Mouse (Mus musculus) embryonic facial prominence, embryonic 15.5 days (tissue): ENCODE results near the gene Gpank1. TPM values are rescaled to one million over a fixed set of nuclear protein-coding genes. Genes with fewer than 3 reads are reported as not detected.

ENCODE experiments used
- ATAC-seq: fragments of 200-750 bp; cut with Nextera tagmentation; 2 replicates; pipeline ENCODE4 v1.8.0; 2017; ENCODE audit warnings: low read depth, moderate TSS enrichment; ENCODE audit not compliant: insufficient number of reproducible peaks, low FRiP score, low TSS enrichment
- H3K27ac ChIP-seq: fragments of 300-500 bp; sonication (generic); replicated peaks from 2 replicates; pipeline ENCODE4 v1.5.1; 2015; ENCODE audit warnings: mild to moderate bottlenecking, inconsistent platforms
- H3K27me3 ChIP-seq: fragments of 300-500 bp; sonication (generic); 2 replicates; pipeline ENCODE4 v1.6.1; 2015; ENCODE audit warnings: inconsistent platforms
- H3K36me3 ChIP-seq: fragments of 300-500 bp; sonication (generic); 2 replicates; pipeline ENCODE4 v1.6.1; 2015; ENCODE audit warnings: mild to moderate bottlenecking, inconsistent platforms
- H3K4me1 ChIP-seq: fragments of 300-500 bp; sonication (generic); 2 replicates; pipeline ENCODE4 v1.6.1; 2015; ENCODE audit warnings: inconsistent platforms
- H3K4me2 ChIP-seq: fragments of 300-500 bp; sonication (generic); replicated peaks from 2 replicates; pipeline ENCODE4 v1.6.1; 2015; ENCODE audit warnings: mild to moderate bottlenecking, inconsistent platforms
- H3K4me3 ChIP-seq: fragments of 300-500 bp; sonication (generic); replicated peaks from 2 replicates; pipeline ENCODE4 v1.5.1; 2015; ENCODE audit warnings: mild to moderate bottlenecking, inconsistent platforms
- H3K9ac ChIP-seq: fragments of 300-500 bp; sonication (generic); 2 replicates; pipeline ENCODE4 v1.6.1; 2015; ENCODE audit warnings: inconsistent platforms
- H3K9me3 ChIP-seq: fragments of 300-500 bp; sonication (generic); replicated peaks from 2 replicates; pipeline ENCODE4 v1.6.1; 2016; ENCODE audit warnings: inconsistent platforms
- WGBS: fragments of 180-500 bp; shearing (Covaris S2); methylation state at CpG from one replicate; pipeline ENCODE4 v1.1.7; 2015; 5-methylcytosine and 5-hydroxymethylcytosine counted together
- polyA plus RNA-seq: library from polyadenylated mRNA; unstranded; fragments of >200 nt; fragmentation: Nextera tagmentation; extraction: Ambion mirVana; gene quantifications from 2 replicates; pipeline ENCODE4 v1.2.1, GENCODE M21; 2015

Gpank1 gene
- 19.5 and 20.1 TPM in 2 replicates for polyA plus RNA-seq

GRCm38 (mm10) chr17:35121143-35121799 is at the start of gene Gpank1:
Gpank1 (plus strand) TSS chr17:35121455.
- H3K27ac ChIP-seq: peak within 1 kb of the TSS; percentile 84
- peaks cover 34% of the 10 kb centered on the region for H3K36me3 ChIP-seq
- H3K9me3 ChIP-seq: no peaks in the 10 kb centered on the region
- peak; percentile 94 for ATAC-seq
- H3K9ac ChIP-seq: peak within 1 kb of the TSS; percentile 95
- no peaks in the 10 kb centered on the region for H3K27me3 ChIP-seq
- H3K4me1 ChIP-seq: peaks cover 32% of the 10 kb centered on the region
- WGBS: under 1% methylated on average over 50 of the region's 50 CpGs
- peak within 1 kb of the TSS; percentile 89 for H3K4me2 ChIP-seq
- H3K4me3 ChIP-seq: peak within 1 kb of the TSS; percentile 96

- WGBS: 43% methylated on average over 17 of the region's 17 CpGs
- Histone ChIP-seq H3K9me3 (no peaks in the 10 kb centered on the region), H3K4me1 (peaks cover 34% of the 10 kb centered on the region), H3K36me3 (no peaks in the 10 kb centered on the region), H3K27me3 (no peaks in the 10 kb centered on the region), H3K27ac (no peak overlapping the region), H3K4me3 (no peak overlapping the region), H3K4me2 (no peak overlapping the region), H3K9ac (no peak overlapping the region)
- no peak for ATAC-seq
Observed at GRCm38 (mm10) chr17:35074097-35074496, 47.2 kb upstream of the Gpank1 start.

GRCm38 (mm10) chr17:35076507-35077176 is 44.6 kb upstream of the Gpank1 start, which contains the start of gene Ly6g6e:
Ly6g6e (plus strand) TSS chr17:35076902.
- peak; percentile 47; the same call in 1 of the 2 replicates for ATAC-seq

GRCm38 (mm10) chr17:35077285-35077684 is 44.0 kb upstream of the Gpank1 start:
- Histone ChIP-seq H3K9me3 (no peaks in the 10 kb centered on the region), H3K36me3 (no peaks in the 10 kb centered on the region), H3K27ac (peak overlapping the region; percentile 51), H3K4me1 (peaks cover 25% of the 10 kb centered on the region), H3K4me2 (peak overlapping the region; percentile 34), H3K27me3 (no peaks in the 10 kb centered on the region), H3K4me3 (peak overlapping the region; percentile 10; the same call in 1 of the 2 replicates), H3K9ac (no peak overlapping the region)
- no peak for ATAC-seq
- WGBS: 21% methylated on average over 2 of the region's 2 CpGs

More at GRCm38 (mm10) chr17:35076507-35077176, 44.6 kb upstream of the Gpank1 start, which contains the start of gene Ly6g6e:
- Histone ChIP-seq H3K36me3 (no peaks in the 10 kb centered on the region), H3K9ac (no peak within 1 kb of the TSS), H3K4me1 (peaks cover 25% of the 10 kb centered on the region), H3K4me2 (peak within 1 kb of the TSS; percentile 34), H3K27me3 (no peaks in the 10 kb centered on the region), H3K4me3 (peak within 1 kb of the TSS; percentile 10; the same call in 1 of the 2 replicates), H3K9me3 (no peaks in the 10 kb centered on the region), H3K27ac (peak within 1 kb of the TSS; percentile 51)
- 11% methylated on average over 10 of the region's 10 CpGs for WGBS

GRCm38 (mm10) chr17:35077786-35078233 is 43.4 kb upstream of the Gpank1 start, which contains the start of gene Ly6g6d:
Ly6g6d (minus strand) TSS chr17:35078065.
- Histone ChIP-seq H3K9me3 (no peaks in the 10 kb centered on the region), H3K4me3 (peak within 1 kb of the TSS; percentile 10; the same call in 1 of the 2 replicates), H3K4me2 (peak within 1 kb of the TSS; percentile 34), H3K36me3 (no peaks in the 10 kb centered on the region), H3K9ac (no peak within 1 kb of the TSS), H3K27me3 (no peaks in the 10 kb centered on the region), H3K4me1 (peaks cover 25% of the 10 kb centered on the region), H3K27ac (peak within 1 kb of the TSS; percentile 51)
- no peak for ATAC-seq
- WGBS: 16% methylated on average over 14 of the region's 14 CpGs

GRCm38 (mm10) chr17:35079778-35080177 is 41.5 kb upstream of the Gpank1 start:
- H3K4me2 ChIP-seq: no peak overlapping the region
- no peak overlapping the region for H3K4me3 ChIP-seq
- no peak overlapping the region for H3K27ac ChIP-seq
- 58% methylated on average over 9 of the region's 9 CpGs for WGBS
- ATAC-seq: no peak
- no peaks in the 10 kb centered on the region for H3K9me3 ChIP-seq
- no peak overlapping the region for H3K9ac ChIP-seq
- H3K27me3 ChIP-seq: no peaks in the 10 kb centered on the region
- H3K4me1 ChIP-seq: peaks cover 18% of the 10 kb centered on the region
- H3K36me3 ChIP-seq: no peaks in the 10 kb centered on the region

- Histone ChIP-seq H3K4me1 (peaks cover 18% of the 10 kb centered on the region), H3K4me2 (no peak overlapping the region), H3K9me3 (no peaks in the 10 kb centered on the region), H3K4me3 (no peak overlapping the region), H3K36me3 (no peaks in the 10 kb centered on the region), H3K27ac (no peak overlapping the region), H3K27me3 (no peaks in the 10 kb centered on the region), H3K9ac (no peak overlapping the region; the same call in 1 of the 2 replicates)
- no peak for ATAC-seq
- 40% methylated on average over 6 of the region's 6 CpGs for WGBS
Observed at GRCm38 (mm10) chr17:35080248-35080647, 41.0 kb upstream of the Gpank1 start.

- H3K4me2 ChIP-seq: no peak overlapping the region
- no peak overlapping the region for H3K27ac ChIP-seq
- peaks cover 18% of the 10 kb centered on the region for H3K4me1 ChIP-seq
- WGBS: 68% methylated on average over 4 of the region's 4 CpGs
- H3K36me3 ChIP-seq: no peaks in the 10 kb centered on the region
- H3K27me3 ChIP-seq: no peaks in the 10 kb centered on the region
- no peaks in the 10 kb centered on the region for H3K9me3 ChIP-seq
- no peak for ATAC-seq
- no peak overlapping the region for H3K4me3 ChIP-seq
- H3K9ac ChIP-seq: no peak overlapping the region; the same call in 1 of the 2 replicates
Observed at GRCm38 (mm10) chr17:35080710-35081109, 40.5 kb upstream of the Gpank1 start.

GRCm38 (mm10) chr17:35082841-35083576 is 38.2 kb upstream of the Gpank1 start:
- H3K4me1 ChIP-seq: peaks cover 2% of the 10 kb centered on the region; the same call in 1 of the 2 replicates
- no peak overlapping the region for H3K4me3 ChIP-seq
- H3K9ac ChIP-seq: no peak overlapping the region
- H3K36me3 ChIP-seq: no peaks in the 10 kb centered on the region
- no peak for ATAC-seq
- WGBS: 83% methylated on average over 16 of the region's 16 CpGs
- no peak overlapping the region for H3K4me2 ChIP-seq
- H3K9me3 ChIP-seq: no peaks in the 10 kb centered on the region
- no peak overlapping the region for H3K27ac ChIP-seq
- no peaks in the 10 kb centered on the region for H3K27me3 ChIP-seq

- Histone ChIP-seq H3K9me3 (no peaks in the 10 kb centered on the region), H3K4me1 (no peaks in the 10 kb centered on the region), H3K27ac (no peak overlapping the region), H3K27me3 (no peaks in the 10 kb centered on the region), H3K36me3 (no peaks in the 10 kb centered on the region), H3K4me3 (no peak overlapping the region), H3K9ac (no peak overlapping the region), H3K4me2 (no peak overlapping the region)
- no peak for ATAC-seq
- WGBS: 79% methylated on average over 3 of the region's 3 CpGs
Observed at GRCm38 (mm10) chr17:35083929-35084497, 37.2 kb upstream of the Gpank1 start.
